Mouse (Mus musculus): ENCODE measurements around the gene 4930562C15Rik.
"Not testable (repeated sequence)": the region's sequence is repeated elsewhere in the genome, so short reads cannot be mapped to it uniquely, and the experiment has no call there.

The 4930562C15Rik gene

DNA sequence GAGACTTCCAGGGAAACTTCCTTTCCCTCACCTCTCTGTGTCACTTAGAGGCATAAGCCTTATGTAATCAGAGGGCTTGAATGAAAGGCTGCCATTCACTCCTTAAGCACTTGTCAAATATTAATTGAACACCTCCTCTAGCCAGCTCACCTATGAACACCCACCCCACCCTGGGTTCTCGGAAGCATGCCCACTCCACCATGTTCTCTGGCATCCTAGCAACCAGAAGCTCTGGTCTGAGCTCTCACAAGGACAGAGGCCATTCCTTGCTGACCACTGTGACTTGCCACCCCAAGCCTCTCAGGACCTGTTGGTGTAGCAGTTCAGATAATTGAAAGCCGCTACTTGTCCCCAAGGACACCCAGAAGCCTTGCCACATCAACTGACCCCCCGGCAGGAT, at the start of gene 4930562C15Rik:
Gene 4930562C15Rik, plus strand, starts transcription at position 226 of the 400 bp plus-strand sequence.
- DNase-seq (ENCODE audit: low spot score) = no peak

DNA sequence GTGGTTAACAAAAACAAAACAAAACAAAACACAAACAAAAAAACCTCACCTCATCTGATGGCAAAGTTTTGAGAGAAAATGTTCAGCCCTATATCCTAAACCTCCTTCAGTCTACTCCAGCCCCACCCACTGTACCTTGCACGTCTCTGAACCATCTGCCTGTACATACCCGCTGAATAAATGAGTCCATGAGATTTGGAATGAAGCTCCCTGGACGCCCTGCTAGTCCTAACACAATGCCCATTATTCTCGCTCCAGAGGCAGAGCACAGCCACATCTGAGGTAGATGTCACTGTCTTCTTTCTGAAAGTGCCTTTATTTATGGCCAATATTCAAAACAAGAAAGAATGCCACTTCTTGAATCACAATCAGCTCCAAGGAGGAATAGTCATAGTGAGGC, 49.5 kb upstream of the 4930562C15Rik start:
- DNase-seq (ENCODE audit: low spot score) = no peak

GRCm38 (mm10) chr16:4788176-4788575, 47.0 kb upstream of the 4930562C15Rik start:
- no peak for DNase-seq (ENCODE audit: low spot score)

DNA sequence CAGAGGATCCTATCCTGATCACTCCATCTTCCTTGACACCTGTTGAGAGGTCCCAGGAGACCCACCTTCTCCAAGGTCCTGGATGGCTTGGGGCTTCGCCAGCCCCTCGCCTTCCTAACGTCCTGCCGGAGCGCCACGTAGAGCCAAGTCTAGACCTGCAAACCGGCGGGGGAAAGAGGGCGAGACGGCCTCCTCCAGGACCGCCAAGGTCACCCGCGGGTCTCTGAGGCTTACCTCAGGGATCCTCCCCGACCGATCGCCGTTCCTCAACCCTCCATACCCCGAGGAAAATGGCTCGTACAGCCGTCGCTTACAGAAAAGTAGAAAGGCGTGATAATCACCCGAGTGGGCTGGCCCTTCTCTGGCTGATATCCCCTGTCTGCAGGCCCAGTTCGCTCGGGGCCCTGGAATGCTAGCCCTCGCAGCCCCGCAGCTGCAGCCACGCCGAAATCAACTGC, 45.9 kb upstream of the 4930562C15Rik start:
- no peak for DNase-seq (ENCODE audit: low spot score)

DNA sequence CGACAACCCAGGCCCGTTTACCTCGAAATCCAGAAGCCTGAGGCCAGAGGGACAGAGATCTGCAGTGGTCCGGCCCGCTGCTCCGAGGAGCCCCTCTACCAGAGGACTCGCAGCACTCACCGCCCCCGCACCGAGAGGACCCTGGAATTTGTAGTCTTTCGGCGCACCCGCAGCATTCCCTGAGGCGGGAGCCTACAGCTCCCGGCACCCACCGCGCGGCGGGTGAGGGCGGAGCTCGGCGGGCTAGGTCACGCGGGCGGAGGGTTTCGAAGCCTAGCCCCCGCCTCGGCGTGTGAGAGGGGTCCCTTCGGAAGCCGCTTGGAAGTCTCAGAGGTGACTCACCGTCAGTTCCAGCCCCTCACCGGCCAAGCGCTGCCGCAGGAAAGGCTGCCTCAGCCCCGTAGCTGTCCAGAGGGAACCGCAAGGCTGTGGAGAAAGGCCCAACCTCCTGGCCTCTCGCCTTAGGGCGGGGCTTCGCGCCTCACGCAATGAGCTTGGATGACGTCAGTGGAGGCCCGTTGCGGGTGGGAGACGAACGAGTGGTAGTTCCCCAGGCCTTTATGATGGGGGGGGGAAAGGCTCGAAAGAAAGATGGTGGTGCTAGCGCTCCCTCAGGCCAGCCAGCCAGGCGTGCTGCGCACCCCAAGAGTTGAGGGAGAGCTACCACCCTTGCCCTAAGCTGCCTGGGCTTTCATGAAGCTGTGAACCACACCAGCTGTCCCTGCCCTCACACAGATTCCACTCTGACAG, 45.2 kb upstream of the 4930562C15Rik start, which contains the start of gene Cdip1:
Gene Cdip1, minus strand, starts transcription at position 483 of the 750 bp plus-strand sequence.
- peak; percentile 92 for DNase-seq (ENCODE audit: low spot score)

GRCm38 (mm10) chr16:4791332-4791731, 43.9 kb upstream of the 4930562C15Rik start:
- no peak for DNase-seq (ENCODE audit: low spot score)

DNA sequence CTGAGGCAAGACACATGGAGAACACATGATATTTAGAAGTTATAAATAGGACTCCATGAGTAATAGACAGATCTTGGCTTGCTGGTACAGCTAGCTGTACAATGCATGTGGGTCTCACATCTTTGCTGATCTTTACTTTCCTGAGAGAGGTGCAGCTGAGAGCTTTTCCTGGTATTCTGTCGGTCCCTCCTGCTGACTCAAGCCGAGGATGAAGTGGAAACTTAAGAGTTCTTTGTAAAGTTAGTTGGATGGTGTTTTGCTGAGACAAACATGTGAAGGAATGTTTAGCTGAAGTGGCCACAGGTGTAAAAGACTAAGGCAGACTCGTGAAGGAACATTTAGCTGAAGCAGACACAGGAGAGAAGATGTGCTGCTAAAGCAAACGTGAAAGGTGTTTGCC, 38.6 kb upstream of the 4930562C15Rik start:
- DNase-seq (ENCODE audit: low spot score) = no peak

DNA sequence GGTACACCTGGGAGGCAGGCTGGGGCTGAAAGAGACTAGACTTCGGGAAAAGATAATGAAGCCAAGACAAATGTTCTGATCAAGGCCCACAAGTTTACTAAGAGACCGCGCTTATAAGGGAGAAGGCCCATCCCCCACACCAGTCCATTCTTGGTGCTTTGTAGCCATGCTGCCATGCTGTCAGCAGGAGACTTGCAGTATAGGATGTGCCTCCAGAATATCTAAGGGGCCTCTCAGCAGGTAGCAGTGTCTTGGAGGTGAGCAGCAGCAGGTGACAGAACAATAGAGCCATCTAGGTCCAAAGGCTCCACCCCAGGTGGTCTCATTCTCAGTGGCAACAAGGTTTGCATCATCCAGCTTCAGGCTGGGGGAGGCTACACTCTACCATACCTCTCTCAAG, 16.9 kb upstream of the 4930562C15Rik start:
- no peak for DNase-seq (ENCODE audit: low spot score)

DNA sequence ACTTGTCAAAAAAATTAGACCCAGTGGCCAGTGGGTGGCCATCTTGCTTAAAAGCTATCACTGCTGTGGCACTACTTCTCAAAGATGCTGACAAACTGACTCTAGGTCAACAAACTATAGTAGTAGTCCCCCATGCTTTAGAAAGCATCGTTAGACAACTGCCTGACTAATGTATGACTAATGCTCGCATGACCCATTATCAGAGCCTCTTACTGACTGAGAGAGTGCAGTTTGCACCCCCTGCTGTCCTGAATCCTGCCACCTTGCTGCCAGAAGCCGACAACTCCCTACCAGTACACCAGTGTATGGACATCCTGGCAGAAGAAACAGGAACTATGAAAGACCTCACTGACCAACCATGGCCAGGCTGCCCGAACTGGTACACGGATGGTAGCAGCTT, 10.8 kb upstream of the 4930562C15Rik start:
- not testable (repeated sequence) for DNase-seq (ENCODE audit: low spot score)

GRCm38 (mm10) chr16:4827639-4828038, 7.6 kb upstream of the 4930562C15Rik start:
- DNase-seq (ENCODE audit: low spot score) = no peak

DNA sequence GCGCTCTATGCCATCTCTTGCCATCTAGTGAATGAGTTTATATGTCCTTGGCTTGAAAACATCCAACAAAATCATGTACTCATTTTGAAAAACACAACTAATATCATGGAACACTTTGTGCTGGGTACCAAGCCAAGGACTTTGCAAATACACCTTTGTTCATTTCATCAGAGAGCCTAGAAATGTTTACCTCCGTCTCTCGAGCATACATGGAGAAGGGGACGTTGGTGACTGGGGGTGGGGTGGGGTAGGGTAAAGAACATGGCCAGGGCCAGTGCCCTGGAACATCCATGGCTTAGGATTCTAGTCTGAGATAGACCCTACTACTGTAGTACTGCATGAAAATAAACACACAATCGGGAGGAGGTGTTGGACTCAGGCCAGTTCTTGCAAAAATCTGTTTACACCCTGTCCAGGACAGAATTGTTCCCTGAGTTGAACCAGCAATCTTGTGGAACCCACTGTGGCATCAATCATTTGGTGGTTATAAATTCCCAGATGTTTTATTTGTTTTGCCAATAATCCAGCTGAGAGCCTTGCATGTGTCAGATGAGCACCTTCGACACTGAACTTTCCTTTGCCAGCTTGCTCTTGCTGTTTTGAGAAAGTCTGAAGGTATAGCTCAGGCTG, 5.8 kb upstream of the 4930562C15Rik start:
- DNase-seq (ENCODE audit: low spot score) = no peak

DNA sequence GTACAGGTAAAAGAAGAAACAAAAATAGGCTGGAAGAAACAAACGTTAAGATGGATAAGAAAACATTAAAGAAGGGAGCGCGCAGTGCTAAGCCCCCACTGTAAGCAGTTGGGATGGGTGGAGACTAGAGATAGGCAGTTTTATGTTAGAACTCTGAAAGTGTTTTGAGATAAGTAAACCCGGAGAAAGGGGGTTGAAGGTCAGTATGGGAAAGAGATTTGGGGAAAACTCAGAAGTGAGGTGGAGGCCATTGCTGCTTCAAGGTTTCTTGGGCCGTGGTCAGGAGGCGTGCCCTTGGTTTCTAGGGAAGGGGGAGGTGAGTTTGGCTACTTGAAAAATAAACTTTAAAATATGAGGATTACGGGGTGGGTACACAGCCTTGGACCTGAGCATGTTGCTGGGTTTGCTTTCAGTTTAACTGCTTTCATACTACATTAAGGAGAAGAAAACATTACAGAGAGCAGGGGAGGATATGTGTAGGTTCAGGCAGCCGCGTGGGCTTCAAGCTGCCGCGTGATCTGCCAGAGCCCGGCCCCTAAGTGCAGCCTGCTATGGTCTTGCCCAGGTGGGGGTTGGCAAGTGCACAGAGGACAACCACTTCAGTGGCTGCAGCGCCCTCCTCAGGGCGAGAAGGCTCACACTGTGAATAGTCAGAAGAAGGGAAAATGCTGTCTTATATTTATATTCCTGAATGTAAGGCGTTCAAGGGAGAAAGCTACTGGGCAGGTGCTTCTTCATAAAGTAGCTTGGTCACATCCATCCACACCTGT, 3.4 kb upstream of the 4930562C15Rik start:
- DNase-seq (ENCODE audit: low spot score) = no peak

GRCm38 (mm10) chr16:4833858-4834257, 1.4 kb upstream of the 4930562C15Rik start:
- no peak for DNase-seq (ENCODE audit: low spot score)

DNA sequence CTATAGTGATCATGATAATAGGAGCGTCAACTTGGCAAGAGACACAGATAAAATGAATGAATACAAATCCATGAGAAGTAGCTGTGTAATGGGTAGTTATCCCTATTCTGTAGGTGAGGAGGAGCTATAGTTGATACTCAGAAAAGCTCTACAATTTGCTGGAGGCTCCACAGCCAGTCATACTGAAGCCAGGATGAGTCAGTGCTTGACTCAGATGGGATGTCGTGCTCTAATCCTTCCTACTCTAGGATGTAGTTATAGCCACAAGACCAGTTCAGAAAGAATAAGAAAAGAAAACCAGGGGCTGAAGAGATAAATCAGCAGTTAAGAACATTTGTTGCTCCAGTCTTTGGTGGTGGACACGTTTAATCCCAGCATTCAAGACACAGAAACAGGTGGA, 2.4 kb downstream of the 4930562C15Rik start:
- no peak for DNase-seq (ENCODE audit: low spot score)

DNA sequence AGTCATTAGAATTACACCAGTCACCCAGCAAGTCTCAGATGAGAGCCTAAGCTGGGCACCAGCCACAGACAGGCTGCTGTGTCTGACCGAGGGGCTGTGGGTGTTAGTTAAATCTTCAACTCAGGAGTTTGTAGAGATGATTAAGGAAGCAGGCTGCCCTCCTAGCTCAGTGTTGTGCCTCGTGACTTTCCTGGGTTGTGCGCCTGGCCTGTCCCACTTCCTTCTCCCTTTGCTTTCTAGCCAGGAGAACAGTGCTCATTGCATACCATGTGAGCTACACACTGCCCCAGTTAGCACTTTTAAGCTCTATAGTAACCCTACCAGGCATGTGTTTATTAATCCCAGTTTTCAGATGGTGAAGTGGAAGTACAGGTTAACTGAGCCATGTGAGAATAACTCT, 4.3 kb downstream of the 4930562C15Rik start:
- DNase-seq (ENCODE audit: low spot score) = no peak

- no peak for DNase-seq (ENCODE audit: low spot score)
These were observed 5.0 kb downstream of the 4930562C15Rik start for GRCm38 (mm10) chr16:4840231-4840630.

DNA sequence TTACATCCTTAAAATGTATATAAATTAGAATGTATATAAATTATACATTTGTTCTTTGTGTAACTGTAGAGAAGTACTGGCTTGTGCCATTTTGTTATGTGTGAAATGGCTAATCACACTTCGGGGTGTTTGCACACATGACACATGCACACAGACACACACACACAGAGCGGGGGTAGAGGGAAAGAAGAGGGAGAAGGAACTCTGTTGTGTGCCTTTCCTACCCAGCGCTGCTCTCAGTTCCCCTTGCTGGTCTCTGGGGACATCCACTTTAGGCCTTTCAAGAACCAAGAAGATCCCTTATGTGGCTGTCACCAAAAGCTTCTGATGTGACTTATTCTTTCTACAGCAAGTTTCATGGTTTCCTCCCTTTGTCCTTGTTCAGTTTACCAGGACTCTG, 11.8 kb downstream of the 4930562C15Rik start:
- DNase-seq (ENCODE audit: low spot score) = no peak

DNA sequence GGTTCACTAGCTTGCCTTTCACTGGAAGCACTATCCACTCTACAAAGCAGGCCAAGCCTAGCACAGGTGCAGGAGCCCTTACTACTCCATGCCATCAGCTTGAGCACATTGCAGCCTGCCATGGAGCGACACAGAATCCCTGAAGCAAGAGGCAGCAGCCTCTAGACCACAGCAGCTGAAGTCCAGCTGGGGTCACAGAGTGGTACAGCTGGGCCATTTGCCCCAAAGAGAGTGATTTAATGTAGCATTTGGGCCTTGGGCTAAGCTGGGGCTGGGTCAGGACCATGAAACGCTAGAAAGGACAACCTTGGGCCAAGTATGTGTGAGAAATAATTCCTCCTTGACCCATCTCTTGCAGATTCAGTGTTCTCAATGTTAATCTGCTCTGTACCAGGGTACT, 12.9 kb downstream of the 4930562C15Rik start:
- DNase-seq (ENCODE audit: low spot score) = no peak

DNA sequence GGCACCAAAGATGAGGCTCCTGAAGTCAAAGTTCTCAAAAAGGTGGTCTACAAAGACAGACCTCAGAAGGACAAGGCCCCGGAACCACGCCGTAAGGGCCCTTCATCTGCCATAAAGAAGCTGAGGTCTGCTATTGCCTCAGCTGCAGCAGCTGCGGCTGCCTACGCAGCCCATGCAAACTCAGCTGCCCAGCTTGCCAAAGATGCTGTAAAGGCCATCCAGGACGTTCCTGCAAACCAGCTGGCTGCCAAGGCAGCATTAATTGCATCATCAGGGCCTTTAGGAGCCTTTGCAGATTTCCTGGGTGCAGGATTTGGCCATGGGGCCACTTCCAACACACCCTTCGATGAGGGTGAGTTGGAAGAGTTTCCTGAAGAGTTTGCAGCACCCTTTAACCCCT, 15.1 kb downstream of the 4930562C15Rik start:
- DNase-seq (ENCODE audit: low spot score) = no peak

- no peak for DNase-seq (ENCODE audit: low spot score)
These were observed 15.9 kb downstream of the 4930562C15Rik start for GRCm38 (mm10) chr16:4850938-4851628.

DNA sequence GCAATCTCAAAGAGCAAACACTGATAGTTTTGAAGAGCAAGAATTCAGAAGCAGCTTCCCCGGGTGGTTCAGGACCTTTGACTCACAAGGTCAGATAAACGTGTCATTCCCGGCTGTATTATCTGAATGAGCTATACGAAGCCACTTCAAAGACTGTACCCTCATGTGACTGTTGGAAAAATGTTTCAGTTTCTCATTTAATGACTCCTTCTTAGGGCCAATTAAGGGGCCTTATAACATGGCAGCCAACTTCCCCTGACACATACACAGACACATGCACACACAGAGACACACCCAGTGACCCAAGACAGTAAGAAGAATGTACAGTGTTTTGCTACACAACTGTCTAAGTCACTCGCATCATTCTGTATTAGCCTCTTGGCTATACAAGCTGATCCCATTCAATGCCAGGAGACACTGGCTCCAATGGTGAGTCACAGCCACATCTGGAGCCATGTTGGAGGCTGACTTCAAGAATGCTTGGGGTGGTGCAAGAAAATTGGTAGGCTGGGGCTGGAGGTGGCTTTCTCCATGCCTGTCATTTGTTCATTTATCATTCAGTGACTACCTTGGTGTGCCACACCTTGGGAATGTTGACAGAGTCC, 19.9 kb downstream of the 4930562C15Rik start:
- no peak for DNase-seq (ENCODE audit: low spot score)

GRCm38 (mm10) chr16:4861392-4861791, 26.2 kb downstream of the 4930562C15Rik start:
- DNase-seq (ENCODE audit: low spot score) = no peak
